Mouse (Mus musculus) forebrain, embryonic 16.5 days (tissue): ENCODE results near the gene Htr6. TPM values are rescaled to one million over a fixed set of nuclear protein-coding genes. Genes with fewer than 3 reads are reported as not detected.

Experiments
- polyA plus RNA-seq: library from polyadenylated mRNA; unstranded; fragments of >200 nt; fragmentation: Nextera tagmentation; extraction: Ambion mirVana; gene quantifications from 2 replicates; pipeline ENCODE4 v1.2.1, GENCODE M21; 2015

The Htr6 gene
- polyA plus RNA-seq, 1 experiment from 2014 or later, result 0.60 TPM

Other genes starting within 250 kb of the Htr6 start
- gene Pla2g5, start 212.1 kb downstream of the Htr6 start, polyA plus RNA-seq, result 0.54 and 1.2 TPM in 2 replicates
- not detected in 2 replicates for gene Gm13030, start 201.6 kb downstream of the Htr6 start, polyA plus RNA-seq
- not detected in 2 replicates for gene Pla2g2e, start 197.6 kb downstream of the Htr6 start, polyA plus RNA-seq
- 2.4 and 3.2 TPM in 2 replicates for gene Otud3, start 161.6 kb downstream of the Htr6 start, polyA plus RNA-seq
- gene Rnf186, start 108.5 kb downstream of the Htr6 start, polyA plus RNA-seq, result not detected in 2 replicates
- gene Tmco4, start 102.7 kb downstream of the Htr6 start, polyA plus RNA-seq, result 1.1 and 1.2 TPM in 2 replicates
- gene Nbl1, start 17.4 kb upstream of the Htr6 start, polyA plus RNA-seq, result 27.0 and 30.3 TPM in 2 replicates
- 355 and 370 TPM in 2 replicates for gene Minos1, start 55.5 kb upstream of the Htr6 start, polyA plus RNA-seq
- 311 and 321 TPM in 2 replicates for gene Capzb, start 117.3 kb upstream of the Htr6 start, polyA plus RNA-seq
- 10.1 and 13.2 TPM in 2 replicates for gene Pqlc2, start 235.1 kb upstream of the Htr6 start, polyA plus RNA-seq
- 56.5 and 56.7 TPM in 2 replicates for gene Akr7a5, start 235.2 kb upstream of the Htr6 start, polyA plus RNA-seq